Mouse (Mus musculus) CH12.LX (cell line): ENCODE measurements around the gene Fgfr2. TPM values are rescaled to one million over a fixed set of nuclear protein-coding genes. Genes with fewer than 3 reads are reported as not detected.

Experiments used
- DNase-seq: peaks from one replicate; pipeline ENCODE4 v3.0.0-alpha.2; 2013; ENCODE audit errors: extremely low read depth
- H3K27ac ChIP-seq: 2 replicates; pipeline ENCODE4 v1.5.1; 2012; ENCODE audit warnings: low read depth, mild to moderate bottlenecking, control low read depth, moderate library complexity; ENCODE audit not compliant: insufficient read depth
- H3K27me3 ChIP-seq: replicated peaks from 2 replicates; pipeline ENCODE3; 2012; ENCODE audit warnings: inconsistent platforms
- H3K36me3 ChIP-seq, 2 experiments: replicated peaks in 1 of 2; 2 replicates each; pipeline versions ENCODE3 to v1.6.1; 2012; ENCODE audit warnings: inconsistent platforms in 1 of 2, low read length in 1 of 2, mild to moderate bottlenecking in 1 of 2, mixed read lengths in 1 of 2, moderate library complexity in 1 of 2; ENCODE audit not compliant: control insufficient read depth in 1 of 2, insufficient read depth in 1 of 2
- H3K4me1 ChIP-seq, 2 experiments: 2 replicates each; pipeline ENCODE4 v1.6.1; 2012; ENCODE audit warnings: inconsistent platforms in 1 of 2, moderate library complexity in 1 of 2; ENCODE audit not compliant: insufficient read depth in 2 of 2, control insufficient read depth in 1 of 2
- H3K4me2 ChIP-seq: 2 replicates; pipeline ENCODE4 v1.6.1; 2012; ENCODE audit warnings: low read depth, mild to moderate bottlenecking, control low read depth; ENCODE audit not compliant: poor library complexity, insufficient read depth, severe bottlenecking
- H3K4me3 ChIP-seq, 3 experiments: fragments of 150-350 bp in 1 of 3; sonication (generic) in 1 of 3; replicated peaks in 1 of 3; 2 replicates each; pipeline versions ENCODE3 to v1.5.1; 2011 to 2012; ENCODE audit warnings: low read depth in 2 of 3, low read length in 2 of 3, mild to moderate bottlenecking in 2 of 3, moderate library complexity in 2 of 3, control low read depth in 1 of 3, improper control_type of control experiment in 1 of 3, inconsistent platforms in 1 of 3, mixed read lengths in 1 of 3; ENCODE audit not compliant: poor library complexity in 1 of 3
- H3K79me2 ChIP-seq: replicated peaks from 2 replicates; pipeline ENCODE4 v1.6.1; 2012; ENCODE audit warnings: mild to moderate bottlenecking, moderate library complexity; ENCODE audit not compliant: control insufficient read depth, poor library complexity, insufficient read depth, severe bottlenecking; ENCODE audit errors: extremely low read depth
- H3K9ac ChIP-seq: 2 replicates; pipeline ENCODE4 v1.6.1; 2012; ENCODE audit warnings: low read depth, mild to moderate bottlenecking, control low read depth, moderate library complexity; ENCODE audit not compliant: insufficient read depth
- H3K9me3 ChIP-seq: replicated peaks from 2 replicates; pipeline ENCODE3; 2012; ENCODE audit warnings: low read length, inconsistent platforms, mixed read lengths
- BHLHE40 ChIP-seq: IDR thresholded peaks from 2 replicates; pipeline ENCODE4 v1.6.1; 2011; ENCODE audit warnings: mild to moderate bottlenecking, low read depth, low read length, improper control_type of control experiment
- CHD1 ChIP-seq: IDR thresholded peaks from 2 replicates; pipeline ENCODE4 v1.6.1; 2012; ENCODE audit warnings: low read depth, low read length, improper control_type of control experiment, inconsistent platforms
- CTCF ChIP-seq, 2 experiments: IDR thresholded peaks in 1 of 2; conservative IDR thresholded peaks in 1 of 2; 2 replicates each; pipeline ENCODE4 v1.5.1; 2011 to 2012; ENCODE audit warnings: low read depth in 2 of 2, low read length in 2 of 2, improper control_type of control experiment in 1 of 2, inconsistent platforms in 1 of 2, mild to moderate bottlenecking in 1 of 2, moderate library complexity in 1 of 2
- ELF1 ChIP-seq: IDR thresholded peaks from 2 replicates; pipeline ENCODE4 v1.6.1; 2014; ENCODE audit warnings: low read depth, mild to moderate bottlenecking, inconsistent platforms, low read length, improper control_type of control experiment
- JUN ChIP-seq: IDR thresholded peaks from 2 replicates; pipeline ENCODE4 v1.6.1; 2011; ENCODE audit warnings: low read depth, mild to moderate bottlenecking, low read length, improper control_type of control experiment, moderate library complexity; ENCODE audit not compliant: insufficient read depth
- JUND ChIP-seq: conservative IDR thresholded peaks from 2 replicates; pipeline ENCODE4 v1.6.1; 2011; ENCODE audit warnings: low read depth, low read length, improper control_type of control experiment
- MAFK ChIP-seq: IDR thresholded peaks from 2 replicates; pipeline ENCODE4 v1.6.1; 2011; ENCODE audit warnings: low read length, improper control_type of control experiment; ENCODE audit not compliant: insufficient replicate concordance
- MAX ChIP-seq: IDR thresholded peaks from 2 replicates; pipeline ENCODE4 v1.6.1; 2011; ENCODE audit warnings: low read length, improper control_type of control experiment
- MEF2A ChIP-seq: IDR thresholded peaks from 2 replicates; pipeline ENCODE4 v1.6.1; 2014; ENCODE audit warnings: low read depth, mild to moderate bottlenecking, inconsistent platforms, low read length, improper control_type of control experiment, borderline replicate concordance
- NELFE ChIP-seq: IDR thresholded peaks from 2 replicates; pipeline ENCODE4 v1.6.1; 2011; ENCODE audit warnings: low read depth, low read length, improper control_type of control experiment
- POLR2AphosphoS2 ChIP-seq: IDR thresholded peaks from 2 replicates; pipeline ENCODE4 v1.6.1; 2011; ENCODE audit warnings: low read depth, low read length, improper control_type of control experiment
- SIN3A ChIP-seq: IDR thresholded peaks from 2 replicates; pipeline ENCODE4 v1.6.1; 2012; ENCODE audit warnings: low read length, improper control_type of control experiment, inconsistent platforms
- TCF12 ChIP-seq: IDR thresholded peaks from 2 replicates; pipeline ENCODE4 v1.6.1; 2014; ENCODE audit warnings: low read depth, mild to moderate bottlenecking, inconsistent platforms, low read length, improper control_type of control experiment
- USF2 ChIP-seq: conservative IDR thresholded peaks from 2 replicates; pipeline ENCODE4 v1.6.1; 2011; ENCODE audit warnings: low read depth, low read length, improper control_type of control experiment
- ZMIZ1 ChIP-seq: IDR thresholded peaks from 2 replicates; pipeline ENCODE4 v1.6.1; 2012; ENCODE audit warnings: low read depth, mild to moderate bottlenecking, inconsistent platforms, low read length, improper control_type of control experiment
- ZNF384 ChIP-seq: IDR thresholded peaks from 2 replicates; pipeline ENCODE4 v1.6.1; 2012; ENCODE audit warnings: low read depth, low read length, improper control_type of control experiment, inconsistent platforms
- dilution Hi-C: fragments of 300-500 bp; cut with MboI; formaldehyde crosslinking; loops from 2 replicates; pipeline ENCODE4 v1.14.3; 2020; ENCODE audit warnings: low sequenced_read_pairs; ENCODE audit not compliant: extremely low pct_unique_long_range_greater_than_20kb, extremely low pct_ligation_motif_present
- in situ Hi-C: fragments of 300-500 bp; cut with MboI; formaldehyde crosslinking; loops from 3 replicates; pipeline ENCODE4 v1.14.3; 2019; ENCODE audit warnings: low sequenced_read_pairs, low pct_ligation_motif_present, low pct_unique_long_range_greater_than_20kb, mixed read lengths
- polyA plus RNA-seq: library from polyadenylated mRNA; unstranded; fragments of >175 nt; gene quantifications from 2 replicates; pipeline ENCODE4 v1.2.1, GENCODE M21; 2012; ENCODE audit warnings: low read depth; ENCODE audit not compliant: insufficient read length
- total RNA-seq, 2 experiments: library from RNA; depleted of rRNA; stranded (reverse); fragments of 300-350 nt in 1 of 2; fragments of >200 nt in 1 of 2; gene quantifications; 2 replicates each; pipeline ENCODE4 v1.2.3; 2012 to 2014

The Fgfr2 gene
- total and polyA plus RNA-seq, 3 experiments: not detected

- TF ChIP-seq MEF2A (no peak), SIN3A (no peak), ZNF384 (peak; percentile 84)
- TF ChIP-seq, all 38 proteins: peak for 1
- no peak for DNase-seq
- Histone ChIP-seq H3K27me3 (peaks cover 96% of the 10 kb centered on the region), H3K4me1 (peaks cover 0 to 3% of the 10 kb centered on the region in 2 experiments; a peak in 2 of 4 replicates), H3K27ac (no peak overlapping the region), H3K9ac (no peak overlapping the region), H3K36me3 (no peaks in the 10 kb centered on the region), H3K4me3 (no peak overlapping the region), H3K4me2 (no peak overlapping the region), H3K79me2 (no peaks in the 10 kb centered on the region), H3K9me3 (no peaks in the 10 kb centered on the region)
- in situ Hi-C loops (no loop called here), dilution Hi-C loops (no loop called here)
Measured at GRCm38 (mm10) chr7:130788950-130789349, 2334.2 kb downstream of the Fgfr2 start.

GRCm38 (mm10) chr7:130787537-130787936, 2335.6 kb downstream of the Fgfr2 start:
- Histone ChIP-seq H3K27me3 (peaks cover 98% of the 10 kb centered on the region), H3K9me3 (no peaks in the 10 kb centered on the region), H3K4me3 (no peak overlapping the region), H3K4me1 (peaks cover 0 to 3% of the 10 kb centered on the region in 2 experiments; a peak in 2 of 4 replicates), H3K9ac (no peak overlapping the region), H3K79me2 (no peaks in the 10 kb centered on the region), H3K27ac (no peak overlapping the region), H3K4me2 (no peak overlapping the region), H3K36me3 (no peaks in the 10 kb centered on the region)
- TF ChIP-seq ZMIZ1: no peak
- TF ChIP-seq USF2: no peak
- no peak for TF ChIP-seq POLR2AphosphoS2
- no peak for TF ChIP-seq MAFK
- TF ChIP-seq MEF2A: no peak
- TF ChIP-seq CHD1: no peak
- no peak for TF ChIP-seq JUN
- TF ChIP-seq TCF12: no peak
- TF ChIP-seq ELF1: no peak
- no peak for DNase-seq
- dilution Hi-C loops (no loop called here), in situ Hi-C loops (no loop called here)

- H3K27ac ChIP-seq: no peak overlapping the region
- H3K79me2 ChIP-seq: no peaks in the 10 kb centered on the region
- no peak overlapping the region for H3K9ac ChIP-seq
- H3K9me3 ChIP-seq: no peaks in the 10 kb centered on the region
- DNase-seq: no peak
- dilution Hi-C loops: no loop called here
- H3K4me2 ChIP-seq: no peak overlapping the region
- H3K36me3 ChIP-seq: no peaks in the 10 kb centered on the region
- H3K4me3 ChIP-seq: no peak overlapping the region
- H3K27me3 ChIP-seq: peaks cover 98% of the 10 kb centered on the region
- in situ Hi-C loops: no loop called here
- TF ChIP-seq TCF12: no peak
- TF ChIP-seq NELFE: no peak
- no peak for TF ChIP-seq BHLHE40
- TF ChIP-seq JUND: no peak
- no peak for TF ChIP-seq ZNF384
- TF ChIP-seq USF2: no peak
- no peak for TF ChIP-seq CTCF (conservative IDR thresholded peaks at IDR 0.05 in 1 of 2, IDR thresholded peaks at IDR 0.05 in 1 of 2; ENCODE audit: low read depth in 2 of 2, low read length in 2 of 2)
- no peak for TF ChIP-seq MAX
- H3K4me1 ChIP-seq: peaks cover 0 to 3% of the 10 kb centered on the region in 2 experiments; a peak in 2 of 4 replicates
Measured at GRCm38 (mm10) chr7:130786708-130787107, 2336.4 kb downstream of the Fgfr2 start.
